Mouse (Mus musculus): ENCODE data around the gene Serpina9.
"Not testable (repeated sequence)": the region's sequence is repeated elsewhere in the genome, so short reads cannot be mapped to it uniquely, and the experiment has no call there.

Gene Serpina9

DNA sequence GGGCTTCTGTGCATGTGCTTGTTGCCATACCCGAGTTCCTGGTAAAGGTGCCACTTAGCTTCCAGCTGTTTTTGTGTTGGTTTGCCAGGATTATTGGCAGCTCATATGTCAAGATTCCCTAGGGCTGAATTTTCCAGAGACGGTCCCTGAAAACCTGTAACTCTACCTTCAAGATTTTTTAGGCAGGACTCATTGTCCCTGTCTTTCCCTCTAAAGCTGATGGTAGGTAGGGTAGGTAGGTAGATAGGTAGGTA lies 24.1 kb downstream of the Serpina9 start:
- no peak for DNase-seq (ENCODE audit: low spot score in 2 of 2)

DNA sequence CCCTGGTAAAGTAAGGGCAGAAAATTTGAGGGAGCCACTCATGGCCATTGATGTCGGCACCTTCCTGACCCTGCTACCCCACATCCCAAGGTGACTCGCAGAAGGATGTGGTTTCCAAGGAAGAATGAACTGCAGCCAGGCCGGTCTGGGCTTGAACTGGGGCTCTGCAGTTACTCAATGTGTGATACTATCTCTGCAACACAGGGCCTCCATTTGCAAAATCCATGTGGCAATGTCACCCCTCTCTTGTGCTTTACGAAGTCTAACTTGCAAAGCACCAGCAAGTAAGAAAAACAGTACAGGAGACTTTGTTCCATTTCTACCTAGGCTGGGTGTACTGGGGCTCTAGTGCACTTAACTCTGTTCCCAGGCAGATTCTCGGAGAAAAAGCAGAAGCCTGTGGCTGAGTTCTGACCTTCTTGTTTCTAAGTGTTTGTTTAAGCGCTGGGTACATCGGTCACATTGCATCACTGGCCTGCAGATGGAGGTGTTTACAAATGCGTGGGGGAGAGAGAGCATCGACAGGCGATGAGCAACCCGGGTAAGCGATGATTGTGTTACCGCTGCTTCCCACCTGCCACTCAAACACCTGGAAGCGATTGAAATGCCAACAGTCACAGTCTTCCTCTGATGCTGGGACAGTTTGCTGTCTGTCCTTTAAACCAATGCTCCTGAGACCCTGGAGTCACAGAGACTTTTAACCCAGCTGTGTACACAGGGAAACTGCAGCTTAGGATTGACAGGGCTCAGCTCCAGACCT lies 24.6 kb downstream of the Serpina9 start:
- no peak for DNase-seq (ENCODE audit: low spot score in 2 of 2)

DNA sequence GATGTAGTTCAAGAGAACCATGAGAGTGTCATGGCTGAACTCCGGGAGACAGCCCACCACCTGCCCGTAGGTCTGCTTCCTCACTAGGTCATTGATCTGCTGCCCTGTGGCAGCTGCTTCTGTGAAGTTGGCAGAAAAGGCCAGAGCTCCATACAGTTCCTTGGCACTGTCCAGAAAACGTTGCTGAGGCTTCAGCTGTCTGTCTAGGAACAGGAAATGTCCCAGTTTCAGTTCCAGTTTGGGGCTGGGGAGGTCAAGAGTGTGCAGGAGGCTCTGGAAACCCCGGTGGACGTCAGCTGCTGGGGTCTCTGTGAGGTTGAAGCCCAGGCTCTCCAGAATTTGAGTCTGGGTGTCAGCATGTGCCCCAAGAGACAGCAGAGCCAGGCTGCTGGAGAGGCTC lies 27.7 kb downstream of the Serpina9 start:
- DNase-seq (ENCODE audit: low spot score in 2 of 2): no peak

DNA sequence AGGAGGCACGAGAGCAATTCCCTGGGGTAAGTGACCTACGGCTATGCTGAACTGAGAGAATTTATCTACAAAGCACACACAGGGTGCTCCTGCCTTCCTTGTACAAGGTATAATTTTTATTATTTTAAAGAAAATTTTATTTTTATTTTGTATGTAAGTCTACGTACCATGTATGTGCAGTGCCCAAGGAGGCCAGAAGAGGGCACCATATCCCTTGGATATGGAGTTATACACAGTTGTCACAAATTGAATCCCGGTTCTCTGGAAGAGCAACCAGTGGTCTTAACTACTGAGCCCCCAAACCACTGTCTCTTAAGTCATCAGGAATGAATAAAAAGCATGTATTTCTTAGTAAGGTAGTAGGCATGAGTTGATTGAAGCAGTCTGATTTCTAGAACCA lies 28.6 kb downstream of the Serpina9 start:
- peak in 1 of 2 experiments; percentile 63 for DNase-seq (ENCODE audit: low spot score in 2 of 2)

DNA sequence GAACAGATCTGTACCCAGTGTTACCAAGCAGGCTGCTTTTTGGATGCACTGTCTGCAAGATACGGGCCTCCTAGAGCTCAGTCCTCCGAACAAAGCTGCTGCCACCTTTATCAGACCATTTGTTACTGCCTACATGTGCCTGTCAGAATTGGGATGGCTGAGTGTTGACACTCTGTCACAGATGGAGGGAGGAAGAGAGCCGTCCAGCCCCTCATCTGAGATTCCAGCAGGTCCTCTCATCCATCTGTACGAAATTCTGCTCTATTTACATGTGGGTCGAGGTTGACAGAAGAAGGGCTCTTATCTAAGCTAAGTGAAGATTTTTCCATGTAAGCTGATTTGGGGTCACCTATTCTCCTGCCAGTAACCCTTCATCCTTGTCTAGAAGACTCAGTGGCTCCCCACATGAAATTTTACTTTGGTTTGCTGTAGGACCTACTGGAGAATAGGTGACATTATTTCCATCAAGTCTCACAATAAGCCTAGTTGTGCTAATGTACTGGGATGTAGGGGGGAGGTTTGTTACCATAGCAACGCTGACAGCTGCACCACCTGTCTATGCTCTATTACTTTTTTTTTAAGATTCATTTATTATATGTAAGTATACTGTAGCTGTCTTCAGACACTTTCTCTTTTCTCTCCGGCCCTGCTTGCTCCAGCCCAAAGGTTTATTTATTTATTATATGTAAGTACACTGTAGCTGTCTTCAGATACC lies 31.8 kb downstream of the Serpina9 start:
- no peak for DNase-seq (ENCODE audit: low spot score in 2 of 2)

DNA sequence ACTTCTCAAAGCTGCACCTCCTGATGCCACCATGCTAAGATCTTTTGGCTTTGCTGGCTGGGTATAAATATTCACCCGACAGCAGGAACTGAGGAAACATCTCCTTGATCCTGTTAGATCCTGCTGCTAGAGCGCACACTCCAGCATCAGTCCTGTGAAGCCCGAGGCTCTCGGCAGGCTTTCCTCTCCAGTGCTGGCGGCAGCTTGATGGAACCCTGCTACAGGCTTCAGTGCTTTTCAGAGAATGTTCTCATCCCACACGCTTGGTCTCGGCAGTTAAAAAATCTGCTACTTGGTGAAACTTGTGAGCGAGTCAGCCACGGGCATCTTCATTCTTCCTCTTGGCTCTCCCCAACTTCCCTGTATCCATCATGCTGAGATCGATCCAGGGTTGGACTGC lies 35.3 kb downstream of the Serpina9 start:
- no peak for DNase-seq (ENCODE audit: low spot score in 2 of 2)

DNA sequence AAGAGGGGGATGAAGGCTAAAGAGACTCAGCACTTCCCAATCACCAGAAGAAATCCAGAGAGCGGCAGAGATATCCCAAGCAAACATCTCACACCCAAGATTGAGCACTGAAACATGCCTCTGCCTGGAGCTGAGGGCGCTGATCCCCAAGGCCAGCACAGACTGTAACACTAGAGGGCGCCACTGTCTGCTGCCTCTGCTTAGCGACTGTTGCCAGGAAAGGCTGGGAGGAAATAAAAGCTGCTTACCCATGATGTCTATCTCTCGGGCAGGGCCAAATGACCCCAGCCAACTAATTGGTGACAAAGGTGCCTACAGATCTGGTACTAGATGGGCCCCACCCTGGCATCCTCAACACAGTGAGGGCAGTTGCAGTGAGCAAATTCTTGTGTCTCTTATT lies 35.7 kb downstream of the Serpina9 start:
- peak in 1 of 2 experiments; percentile 10 for DNase-seq (ENCODE audit: low spot score in 2 of 2)

DNA sequence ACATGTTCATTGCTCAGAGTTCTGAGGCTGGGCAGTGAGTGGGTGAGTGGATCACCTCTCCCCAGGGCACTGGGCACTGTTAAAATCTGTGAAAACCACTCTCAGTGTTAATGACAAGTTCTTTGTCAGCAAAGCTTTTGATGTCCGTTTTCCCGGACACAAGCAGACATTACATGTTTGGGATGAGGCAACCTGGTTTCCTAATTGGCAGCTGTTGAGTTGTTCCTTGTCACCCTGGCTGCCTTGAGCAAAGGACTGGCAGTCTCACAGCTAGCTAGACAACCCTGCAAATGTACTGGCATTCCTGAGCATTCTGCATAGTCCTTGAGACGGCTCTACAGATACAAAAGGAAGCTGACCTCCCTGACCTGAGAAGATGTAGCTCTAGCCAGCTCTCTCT lies 36.5 kb downstream of the Serpina9 start:
- no peak for DNase-seq (ENCODE audit: low spot score in 2 of 2)

DNA sequence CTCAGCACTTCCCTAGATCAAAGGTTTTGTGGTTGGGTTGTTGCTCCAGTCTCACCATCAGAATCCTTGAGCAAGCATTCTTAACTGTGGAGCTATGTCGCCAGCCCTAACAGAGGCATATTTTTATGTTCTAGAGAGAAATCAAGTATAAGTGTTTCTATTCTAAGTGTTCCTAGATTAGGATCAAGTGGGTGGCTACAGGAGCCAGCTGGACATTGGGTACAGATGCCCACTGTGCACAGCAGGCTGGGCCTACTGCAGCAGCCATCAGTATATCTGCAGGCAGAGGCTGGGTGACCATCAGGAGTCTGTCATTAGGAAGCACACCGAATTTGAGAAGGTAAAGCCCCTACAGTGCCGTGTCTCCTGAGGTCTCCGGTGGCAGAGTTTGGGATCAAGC lies 42.5 kb downstream of the Serpina9 start:
- no peak for DNase-seq (ENCODE audit: low spot score in 2 of 2)

DNA sequence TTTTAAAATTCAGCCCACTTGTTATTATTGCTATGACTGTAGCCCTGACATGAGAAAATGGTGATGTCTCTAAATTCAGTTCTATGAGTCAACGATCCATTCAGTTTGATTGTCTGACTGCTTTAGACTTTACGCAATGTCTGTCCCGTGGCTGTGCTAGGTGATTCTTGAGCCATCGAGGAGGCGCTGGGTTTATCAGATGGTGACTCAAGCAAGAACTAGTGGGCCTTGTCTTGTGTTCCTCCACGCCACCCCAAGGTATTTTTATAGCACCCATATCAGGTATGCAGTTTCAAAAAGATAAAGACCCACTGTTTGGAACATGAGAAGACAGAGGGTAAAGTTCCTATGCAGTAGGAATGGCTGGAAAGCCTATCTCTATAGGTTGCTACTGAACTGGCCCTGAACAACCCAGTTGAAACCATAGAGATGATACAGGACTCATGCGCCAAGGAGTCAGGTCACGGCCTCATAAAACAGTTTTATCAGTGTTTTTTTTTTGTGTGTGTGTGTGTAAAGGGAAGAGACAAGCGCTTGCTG lies 43.9 kb downstream of the Serpina9 start:
- no peak for DNase-seq (ENCODE audit: low spot score in 2 of 2)

DNA sequence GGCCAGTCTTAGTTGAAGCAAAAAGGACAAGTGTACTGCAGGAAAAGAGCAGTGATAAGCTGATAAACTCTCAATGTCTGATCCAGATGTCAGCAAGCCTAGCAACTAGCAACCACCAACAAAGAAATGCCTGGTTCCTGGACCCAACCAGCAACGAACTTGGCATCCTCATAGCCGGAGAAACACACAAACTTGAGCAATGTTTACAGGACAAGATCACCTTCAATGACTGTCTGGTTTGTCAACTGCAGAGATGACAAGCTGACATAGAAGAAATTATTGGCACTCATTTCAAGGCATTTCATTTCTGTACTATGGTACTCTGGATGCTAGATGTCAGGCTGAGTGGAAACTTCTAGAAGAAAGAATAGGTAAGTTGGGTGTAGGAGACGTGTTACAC lies 46.8 kb downstream of the Serpina9 start:
- DNase-seq (ENCODE audit: low spot score in 2 of 2): no peak

DNA sequence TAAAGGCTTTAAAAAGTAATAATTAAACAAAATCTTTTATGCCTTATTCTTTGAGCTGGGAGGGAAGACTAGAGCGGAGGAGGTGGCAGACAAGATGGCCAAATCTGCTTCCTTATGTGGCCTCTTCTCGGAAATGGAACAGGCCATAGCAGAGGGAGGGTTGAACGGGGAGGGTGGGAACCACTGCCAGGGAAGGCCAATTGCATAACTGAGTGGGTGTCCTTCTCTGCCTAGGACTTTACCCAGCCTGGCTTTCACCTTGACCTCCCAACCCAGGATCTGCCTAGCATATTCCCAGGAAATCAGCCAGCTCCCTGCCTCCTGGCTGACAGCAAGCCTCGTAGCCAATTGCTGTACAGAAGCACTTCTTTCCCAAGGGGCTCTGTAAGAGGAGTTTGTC lies 50.3 kb downstream of the Serpina9 start:
- DNase-seq (ENCODE audit: low spot score in 2 of 2): no peak

DNA sequence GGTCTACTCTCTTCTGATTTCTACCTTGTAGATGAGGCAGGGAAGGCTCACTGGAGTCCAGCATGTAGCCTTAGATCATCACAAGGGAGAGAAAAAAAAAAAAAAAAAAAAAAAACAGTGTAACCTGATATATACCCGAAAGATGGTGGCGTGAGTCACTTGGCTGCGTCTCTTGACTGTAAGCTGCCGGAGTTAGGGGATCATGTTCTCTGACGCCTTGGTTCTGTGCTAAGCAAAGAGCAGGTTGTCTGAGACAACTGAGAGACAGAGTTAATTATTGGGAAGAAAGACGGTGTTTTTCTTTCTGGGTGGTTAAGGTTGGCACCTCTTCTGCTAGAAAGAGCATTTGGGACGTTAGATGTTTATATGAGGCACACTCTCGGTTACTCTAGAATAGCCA lies 50.7 kb downstream of the Serpina9 start:
- DNase-seq (ENCODE audit: low spot score in 2 of 2): no peak

DNA sequence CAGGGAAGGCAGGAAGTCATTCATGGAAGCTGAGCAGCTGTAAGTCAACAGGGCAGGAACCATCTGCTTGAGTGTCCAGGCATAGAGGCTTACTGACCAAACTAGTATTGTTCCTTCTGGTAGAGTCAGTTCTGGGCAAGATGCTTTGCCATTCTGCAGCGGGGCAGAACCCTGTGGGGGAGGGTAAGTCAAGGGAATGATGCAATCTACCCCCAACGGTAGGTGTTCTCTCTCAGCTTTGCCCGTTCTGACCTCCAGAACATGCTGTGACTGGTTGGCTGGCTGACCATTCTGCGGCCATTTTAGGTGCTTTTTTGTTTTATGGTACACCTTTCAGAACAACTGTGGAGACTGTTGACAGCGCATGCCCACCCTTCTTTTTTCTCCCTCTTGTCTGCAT lies 51.2 kb downstream of the Serpina9 start:
- no peak for DNase-seq (ENCODE audit: low spot score in 2 of 2)

DNA sequence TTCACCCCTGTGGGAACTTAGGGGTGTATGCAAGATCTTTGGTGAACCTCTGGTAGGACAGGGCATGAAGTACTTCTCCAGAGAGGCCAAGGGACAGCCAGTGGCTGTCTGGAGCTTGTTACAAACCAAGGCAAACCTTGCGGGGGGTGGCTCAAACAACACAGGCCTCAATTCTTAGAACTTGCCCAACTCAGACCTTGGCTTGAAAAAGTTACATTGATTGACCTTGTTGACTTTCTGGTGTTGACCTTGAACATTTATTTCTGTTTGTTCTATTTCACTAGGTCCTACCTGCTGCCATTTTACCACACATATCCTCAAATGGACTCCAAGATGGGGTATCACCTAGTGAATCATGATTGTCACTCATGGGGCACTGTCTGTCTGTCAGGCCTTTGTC lies 51.8 kb downstream of the Serpina9 start:
- DNase-seq (ENCODE audit: low spot score in 2 of 2): no peak

DNA sequence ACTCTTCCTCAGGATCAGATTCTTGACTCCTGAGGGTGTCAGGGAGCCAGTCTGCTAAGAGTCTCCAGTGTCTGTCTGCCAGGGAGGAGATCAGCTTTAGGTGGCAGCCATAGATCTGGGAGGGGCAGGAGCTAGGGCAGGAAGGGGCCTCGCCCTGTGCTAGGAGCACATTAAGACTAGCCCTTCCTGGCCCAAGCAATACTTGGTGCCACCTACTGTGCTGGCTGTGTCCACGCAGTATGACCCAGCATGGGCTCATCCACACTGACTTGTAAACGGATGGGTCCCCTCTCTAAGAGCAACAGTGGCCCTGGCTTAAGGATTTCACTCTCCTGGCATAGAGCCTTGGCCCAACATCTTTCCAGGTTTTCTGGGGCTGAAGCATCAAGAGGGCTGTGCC lies 54.8 kb downstream of the Serpina9 start, which contains the start of gene Serpina1e:
Gene Serpina1e (minus strand): TSS at position 178 of the 400 bp plus-strand sequence.
- DNase-seq (ENCODE audit: low spot score in 2 of 2): no peak

DNA sequence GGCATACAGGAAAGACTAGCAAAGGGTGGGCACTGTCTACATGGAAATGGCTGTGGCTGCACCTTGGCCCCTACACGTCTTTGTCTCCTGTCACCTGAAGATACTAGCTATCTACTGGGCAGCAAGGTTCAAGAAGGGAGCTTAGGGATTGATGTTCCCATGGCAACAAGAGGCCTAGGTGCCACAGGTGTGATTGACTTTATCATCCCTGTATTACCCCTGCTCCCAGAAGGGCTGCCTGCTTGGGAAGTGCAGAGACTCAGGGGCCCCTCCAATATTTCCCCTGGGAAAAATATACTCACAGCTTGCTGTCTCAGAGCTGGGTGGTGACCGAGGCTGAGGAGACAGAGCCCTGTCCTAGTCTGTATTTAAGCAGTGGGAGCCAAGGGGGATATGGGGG lies 57.0 kb downstream of the Serpina9 start:
- not testable (repeated sequence) for DNase-seq (ENCODE audit: low spot score in 2 of 2)

DNA sequence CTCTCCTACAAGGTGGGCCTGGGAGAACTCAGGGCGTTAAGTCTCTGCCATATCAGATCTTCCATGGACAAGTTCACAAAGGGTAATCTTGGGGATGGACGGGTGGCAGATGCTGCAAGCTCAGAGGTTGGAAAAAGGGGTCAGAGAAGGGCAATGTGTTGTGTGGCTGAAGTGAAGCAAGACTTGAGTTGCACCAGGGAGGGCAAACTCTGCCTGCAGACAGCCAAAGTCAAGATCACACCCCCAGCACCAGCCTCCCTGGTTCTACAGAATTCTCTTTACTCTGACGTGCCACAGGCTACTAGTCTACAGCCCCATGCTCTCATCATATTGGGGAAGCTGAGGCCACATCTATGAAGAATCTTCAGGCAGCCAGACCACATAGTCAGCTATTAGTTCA lies 60.6 kb downstream of the Serpina9 start:
- DNase-seq (ENCODE audit: low spot score in 2 of 2): not testable (repeated sequence)

DNA sequence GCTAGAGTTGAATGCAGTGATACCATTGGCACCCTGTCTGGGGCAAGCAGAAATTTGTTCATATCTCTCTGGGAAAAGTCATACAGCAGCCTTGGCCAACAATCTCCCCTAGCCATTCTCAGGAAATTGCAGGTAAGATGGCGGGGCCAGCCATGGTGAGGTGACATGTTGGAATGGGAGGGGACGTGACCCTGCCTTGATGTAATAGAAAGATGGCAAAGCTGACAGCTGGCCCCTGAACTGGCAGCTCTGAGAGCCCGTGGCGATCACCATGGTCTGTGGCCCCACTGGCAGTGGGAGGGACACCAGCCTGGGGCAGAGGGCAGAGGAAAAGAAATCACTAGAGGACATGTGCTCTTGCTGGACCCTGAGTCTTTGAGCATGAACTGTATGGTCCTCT lies 67.3 kb downstream of the Serpina9 start:
- DNase-seq (ENCODE audit: low spot score in 2 of 2): no peak
